Mouse (Mus musculus) hindbrain, embryonic 15.5 days (tissue): ENCODE results near the gene Vmn1r7. TPM values are rescaled to one million over a fixed set of nuclear protein-coding genes. Genes with fewer than 3 reads are reported as not detected.
"Not testable (repeated sequence)": the region's sequence is repeated elsewhere in the genome, so short reads cannot be mapped to it uniquely, and the experiment has no call there.

Experiments
- ATAC-seq: fragments of 200-750 bp; cut with Nextera tagmentation; 2 replicates; pipeline ENCODE4 v1.8.0; 2017; ENCODE audit warnings: low read depth, moderate number of reproducible peaks, moderate TSS enrichment; ENCODE audit not compliant: low FRiP score
- H3K27ac ChIP-seq: fragments of 300-500 bp; sonication (generic); replicated peaks from 2 replicates; pipeline ENCODE4 v1.5.1; 2015; ENCODE audit warnings: mild to moderate bottlenecking, inconsistent platforms
- H3K27me3 ChIP-seq: fragments of 300-500 bp; sonication (generic); 2 replicates; pipeline ENCODE4 v1.6.1; 2015; ENCODE audit warnings: control low read depth, inconsistent platforms
- H3K36me3 ChIP-seq: fragments of 300-500 bp; sonication (generic); 2 replicates; pipeline ENCODE4 v1.6.1; 2015; ENCODE audit warnings: control low read depth, inconsistent platforms
- H3K4me1 ChIP-seq: fragments of 300-500 bp; sonication (generic); replicated peaks from 2 replicates; pipeline ENCODE4 v1.6.1; 2015; ENCODE audit warnings: control low read depth, inconsistent platforms
- H3K4me2 ChIP-seq: fragments of 300-500 bp; sonication (generic); 2 replicates; pipeline ENCODE4 v1.6.1; 2015; ENCODE audit warnings: moderate library complexity, mild to moderate bottlenecking, inconsistent platforms
- H3K4me3 ChIP-seq: fragments of 300-500 bp; sonication (generic); 2 replicates; pipeline ENCODE4 v1.5.1; 2015; ENCODE audit warnings: mild to moderate bottlenecking, inconsistent platforms
- H3K9ac ChIP-seq: fragments of 300-500 bp; sonication (generic); 2 replicates; pipeline ENCODE4 v1.6.1; 2015; ENCODE audit warnings: inconsistent platforms
- H3K9me3 ChIP-seq: fragments of 300-500 bp; sonication (generic); 2 replicates; pipeline ENCODE4 v1.6.1; 2016; ENCODE audit warnings: control low read depth, inconsistent platforms
- WGBS: fragments of 180-500 bp; shearing (Covaris S2); methylation state at CpG from one replicate; pipeline ENCODE4 v1.1.7; 2015; 5-methylcytosine and 5-hydroxymethylcytosine counted together
- polyA plus RNA-seq: library from polyadenylated mRNA; unstranded; fragments of >200 nt; fragmentation: Nextera tagmentation; extraction: Ambion mirVana; gene quantifications from 2 replicates; pipeline ENCODE4 v1.2.1, GENCODE M21; 2015

The Vmn1r7 gene
- not detected in 2 replicates for polyA plus RNA-seq

GRCm38 (mm10) chr6:57025224-57025623 is at the start of gene Vmn1r7:
Gene Vmn1r7, minus strand, starts transcription at chr6:57025324.
- H3K4me1 ChIP-seq, H3K36me3 ChIP-seq, H3K27me3 ChIP-seq, H3K4me3 ChIP-seq, H3K9ac ChIP-seq, H3K9me3 ChIP-seq, H3K4me2 ChIP-seq, H3K27ac ChIP-seq, ATAC-seq: not testable (repeated sequence)
- 91% methylated on average over 2 of the region's 2 CpGs for WGBS

DNA sequence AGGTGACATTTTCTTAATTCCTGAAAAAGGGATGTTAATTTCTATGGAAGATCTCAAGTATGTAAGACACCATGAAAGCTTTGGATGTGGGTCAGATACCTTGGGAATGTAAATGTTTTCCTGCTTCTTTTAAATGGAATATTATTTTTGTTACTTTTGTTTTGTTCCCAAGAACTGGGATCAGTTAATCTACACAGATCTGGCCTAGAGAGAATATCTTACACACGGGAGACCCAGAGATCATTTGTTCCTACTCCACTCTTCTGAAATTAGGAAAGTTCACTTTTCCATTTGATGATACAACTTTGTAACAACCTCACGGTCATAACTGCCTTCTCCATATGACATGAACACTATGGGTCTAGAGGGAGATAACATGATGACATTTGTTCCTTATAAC is 41.4 kb upstream of the Vmn1r7 start, which contains the start of gene Vmn1r9:
TSS of gene Vmn1r9 (plus strand) at position 301 of the 400 bp plus-strand sequence.
- no peak within 1 kb of the TSS for H3K4me3 ChIP-seq
- no peaks in the 10 kb centered on the region for H3K36me3 ChIP-seq
- H3K9ac ChIP-seq = no peak within 1 kb of the TSS
- H3K27ac ChIP-seq = no peak within 1 kb of the TSS
- H3K27me3 ChIP-seq = no peaks in the 10 kb centered on the region
- no peak within 1 kb of the TSS for H3K4me2 ChIP-seq
- no peaks in the 10 kb centered on the region for H3K4me1 ChIP-seq
- ATAC-seq = no peak
- H3K9me3 ChIP-seq = no peaks in the 10 kb centered on the region
- 91% methylated on average over 2 of the region's 2 CpGs for WGBS

GRCm38 (mm10) chr6:57063730-57064129 is 38.6 kb upstream of the Vmn1r7 start:
- ATAC-seq = no peak
- Histone ChIP-seq H3K27ac (no peak overlapping the region), H3K4me2 (no peak overlapping the region), H3K9ac (no peak overlapping the region), H3K9me3 (no peaks in the 10 kb centered on the region), H3K36me3 (no peaks in the 10 kb centered on the region), H3K4me1 (no peaks in the 10 kb centered on the region), H3K27me3 (no peaks in the 10 kb centered on the region), H3K4me3 (no peak overlapping the region)

DNA sequence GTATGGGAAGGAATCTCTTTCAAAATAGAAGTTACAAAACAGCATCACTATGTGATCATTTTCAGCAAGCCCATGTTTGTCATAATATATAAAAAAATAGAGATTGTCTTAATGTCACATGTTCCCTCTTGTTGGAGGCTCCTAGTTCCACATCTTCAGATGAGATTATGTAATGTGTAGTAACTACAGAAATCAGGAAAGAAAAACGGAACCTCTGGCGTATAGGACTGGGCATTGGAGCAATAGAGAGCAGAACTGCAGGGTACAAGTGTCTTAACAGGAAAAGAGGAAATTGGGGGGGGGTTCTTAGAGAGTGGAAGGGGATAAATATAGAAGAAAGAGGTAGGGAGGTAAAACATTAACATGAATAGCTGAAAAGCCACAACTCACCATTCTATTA is 9.6 kb upstream of the Vmn1r7 start:
- 76% methylated on average over 2 of the region's 2 CpGs for WGBS
- Histone ChIP-seq H3K4me1 (no peaks in the 10 kb centered on the region), H3K4me3 (no peak overlapping the region), H3K36me3 (no peaks in the 10 kb centered on the region), H3K27me3 (no peaks in the 10 kb centered on the region), H3K4me2 (no peak overlapping the region), H3K9ac (no peak overlapping the region), H3K27ac (no peak overlapping the region), H3K9me3 (no peaks in the 10 kb centered on the region)
- ATAC-seq = no peak

- H3K27me3 ChIP-seq = no peaks in the 10 kb centered on the region
- H3K9ac ChIP-seq = no peak within 1 kb of the TSS
- ATAC-seq = no peak
These were observed 6.9 kb upstream of the Vmn1r7 start, which contains the start of gene Vmn1r8 for GRCm38 (mm10) chr6:57031984-57032383. Gene Vmn1r8, plus strand, starts transcription at chr6:57032284.

GRCm38 (mm10) chr6:56996943-56997342 is 28.2 kb downstream of the Vmn1r7 start, which contains the start of gene Vmn1r6:
Gene Vmn1r6, plus strand, starts transcription at chr6:56997243.
- Histone ChIP-seq H3K9me3 (no peaks in the 10 kb centered on the region), H3K4me3 (no peak within 1 kb of the TSS), H3K4me2 (no peak within 1 kb of the TSS), H3K27me3 (no peaks in the 10 kb centered on the region), H3K27ac (no peak within 1 kb of the TSS), H3K36me3 (no peaks in the 10 kb centered on the region), H3K9ac (no peak within 1 kb of the TSS), H3K4me1 (no peaks in the 10 kb centered on the region)
- WGBS = 91% methylated on average over 2 of the region's 2 CpGs
- no peak for ATAC-seq

More at GRCm38 (mm10) chr6:57031984-57032383, 6.9 kb upstream of the Vmn1r7 start, which contains the start of gene Vmn1r8:
- Histone ChIP-seq H3K27ac (no peak within 1 kb of the TSS), H3K4me3 (no peak within 1 kb of the TSS), H3K36me3 (no peaks in the 10 kb centered on the region), H3K9me3 (no peaks in the 10 kb centered on the region), H3K4me1 (no peaks in the 10 kb centered on the region), H3K4me2 (no peak within 1 kb of the TSS)

Other genes starting within 250 kb of the Vmn1r7 start
- 32.0 and 33.4 TPM in 2 replicates for gene Kbtbd2, start 227.5 kb downstream of the Vmn1r7 start, polyA plus RNA-seq
- 41.7 and 42.8 TPM in 2 replicates for gene Fkbp9, start 193.3 kb downstream of the Vmn1r7 start, polyA plus RNA-seq
- 149 and 153 TPM in 2 replicates for gene Nt5c3, start 101.4 kb downstream of the Vmn1r7 start, polyA plus RNA-seq
- gene Vmn1r4, start 101.3 kb downstream of the Vmn1r7 start, polyA plus RNA-seq = 0.50 and 0.53 TPM in 2 replicates
- gene Vmn1r5, start 55.1 kb downstream of the Vmn1r7 start, polyA plus RNA-seq = not detected in 2 replicates
- gene Vmn1r6, start 28.1 kb downstream of the Vmn1r7 start, polyA plus RNA-seq = not detected in 2 replicates
- not detected in 2 replicates for gene Vmn1r8, start 7.0 kb upstream of the Vmn1r7 start, polyA plus RNA-seq
- not detected in 2 replicates for gene Vmn1r9, start 41.5 kb upstream of the Vmn1r7 start, polyA plus RNA-seq
- not detected in 2 replicates for gene Vmn1r10, start 84.1 kb upstream of the Vmn1r7 start, polyA plus RNA-seq
- gene Vmn1r11, start 108.1 kb upstream of the Vmn1r7 start, polyA plus RNA-seq = not detected in 2 replicates
- gene Vmn1r12, start 131.6 kb upstream of the Vmn1r7 start, polyA plus RNA-seq = not detected in 2 replicates
- gene Vmn1r13, start 178.0 kb upstream of the Vmn1r7 start, polyA plus RNA-seq = not detected in 2 replicates
- gene Vmn1r14, start 206.4 kb upstream of the Vmn1r7 start, polyA plus RNA-seq = not detected in 2 replicates
- gene Vmn1r15, start 232.6 kb upstream of the Vmn1r7 start, polyA plus RNA-seq = not detected in 2 replicates